Mouse (Mus musculus) bone marrow, adult 2 months (tissue): Measurements from ENCODE around the gene Cckbr. TPM values are rescaled to one million over a fixed set of nuclear protein-coding genes. Genes with fewer than 3 reads are reported as not detected.

ENCODE experiments used
- H3K27ac ChIP-seq: fragments of 200-500 bp; 2 replicates; pipeline ENCODE4 v1.5.1; 2012; ENCODE audit warnings: low read depth, mild to moderate bottlenecking, control low read depth, inconsistent platforms, low read length; ENCODE audit not compliant: control insufficient read depth, poor library complexity, insufficient read depth
- H3K4me1 ChIP-seq: fragments of 200-500 bp; 2 replicates; pipeline ENCODE4 v1.6.1; 2011; ENCODE audit warnings: low read length; ENCODE audit not compliant: control insufficient read depth, insufficient read depth
- H3K4me3 ChIP-seq: fragments of 200-500 bp; replicated peaks from 2 replicates; pipeline ENCODE3; 2011; ENCODE audit warnings: mild to moderate bottlenecking, low read depth, low read length, control low read depth; ENCODE audit not compliant: control insufficient read depth
- CTCF ChIP-seq: fragments of 200-500 bp; IDR thresholded peaks from 2 replicates; pipeline ENCODE4 v1.5.1; 2011; ENCODE audit warnings: low read length, control low read depth; ENCODE audit not compliant: control insufficient read depth, insufficient read depth
- POLR2A ChIP-seq: fragments of 200-500 bp; IDR thresholded peaks from 2 replicates; pipeline ENCODE4 v1.6.1; 2011; ENCODE audit warnings: low read depth, mild to moderate bottlenecking, control low read depth, low read length, borderline replicate concordance; ENCODE audit not compliant: control insufficient read depth
- WGBS: fragments of 180-500 bp; shearing (Covaris S2); methylation state at CpG from one replicate; pipeline ENCODE4 v1.1.7; 2018; 5-methylcytosine and 5-hydroxymethylcytosine counted together
- polyA plus RNA-seq: library from polyadenylated mRNA; stranded (reverse); fragments of >200 nt; gene quantifications from 2 replicates; pipeline ENCODE4 v1.2.4, GENCODE M21; 2011; ENCODE audit warnings: low replicate concordance; ENCODE audit not compliant: missing spikeins, insufficient read depth, insufficient read length

The Cckbr gene
- polyA plus RNA-seq, 1 experiment: not detected

DNA sequence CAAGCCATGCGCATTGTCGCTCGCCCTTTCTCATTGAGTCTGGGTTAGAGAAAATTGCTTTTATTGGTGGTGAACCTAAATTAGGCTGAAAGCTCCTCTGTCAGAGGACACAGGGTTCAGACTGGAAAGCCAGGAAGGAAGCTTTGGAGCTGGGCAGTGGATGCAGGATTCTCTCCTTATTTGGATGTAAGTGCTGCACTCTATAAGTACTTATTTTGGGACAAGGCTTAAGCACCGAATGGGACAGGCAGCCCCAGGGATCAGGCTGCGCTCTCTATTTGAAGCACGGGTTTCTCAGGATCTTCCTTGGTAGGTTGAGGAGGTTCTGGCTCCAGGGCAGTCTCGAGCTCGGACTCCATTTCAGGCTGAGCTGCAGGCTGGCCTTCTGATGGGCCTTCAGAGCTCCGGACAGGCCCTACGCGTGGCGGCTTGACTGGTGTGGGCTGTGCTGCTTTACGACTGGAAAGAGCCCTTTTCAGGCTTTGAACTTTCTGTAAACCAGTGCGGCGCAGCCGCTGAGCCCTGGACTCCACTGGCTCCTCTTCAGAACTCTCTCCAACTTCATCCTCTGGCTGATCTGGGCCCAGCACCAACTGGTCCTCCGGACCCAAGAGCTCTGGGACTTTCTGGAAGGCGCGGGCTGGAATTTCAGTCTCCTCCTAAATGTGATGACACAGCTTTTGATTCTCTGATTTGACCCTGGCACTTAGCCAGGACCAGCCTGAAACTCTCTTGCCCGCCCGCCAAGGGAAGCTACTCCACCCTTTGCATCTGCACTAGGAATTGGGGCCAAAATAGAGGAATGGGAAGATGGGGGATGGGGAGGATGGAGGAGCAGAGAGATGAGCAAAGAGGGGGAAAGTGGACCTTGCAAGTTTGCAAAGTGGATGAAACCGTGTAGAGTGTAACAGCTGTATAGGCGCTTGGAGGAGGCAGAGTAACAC lies 55.3 kb downstream of the Cckbr start:
- 81% methylated on average over 23 of the region's 23 CpGs for WGBS
- TF ChIP-seq POLR2A (no peak), CTCF (no peak)
- Histone ChIP-seq H3K4me1 (no peaks in the 10 kb centered on the region), H3K4me3 (no peak overlapping the region), H3K27ac (no peak overlapping the region)

DNA sequence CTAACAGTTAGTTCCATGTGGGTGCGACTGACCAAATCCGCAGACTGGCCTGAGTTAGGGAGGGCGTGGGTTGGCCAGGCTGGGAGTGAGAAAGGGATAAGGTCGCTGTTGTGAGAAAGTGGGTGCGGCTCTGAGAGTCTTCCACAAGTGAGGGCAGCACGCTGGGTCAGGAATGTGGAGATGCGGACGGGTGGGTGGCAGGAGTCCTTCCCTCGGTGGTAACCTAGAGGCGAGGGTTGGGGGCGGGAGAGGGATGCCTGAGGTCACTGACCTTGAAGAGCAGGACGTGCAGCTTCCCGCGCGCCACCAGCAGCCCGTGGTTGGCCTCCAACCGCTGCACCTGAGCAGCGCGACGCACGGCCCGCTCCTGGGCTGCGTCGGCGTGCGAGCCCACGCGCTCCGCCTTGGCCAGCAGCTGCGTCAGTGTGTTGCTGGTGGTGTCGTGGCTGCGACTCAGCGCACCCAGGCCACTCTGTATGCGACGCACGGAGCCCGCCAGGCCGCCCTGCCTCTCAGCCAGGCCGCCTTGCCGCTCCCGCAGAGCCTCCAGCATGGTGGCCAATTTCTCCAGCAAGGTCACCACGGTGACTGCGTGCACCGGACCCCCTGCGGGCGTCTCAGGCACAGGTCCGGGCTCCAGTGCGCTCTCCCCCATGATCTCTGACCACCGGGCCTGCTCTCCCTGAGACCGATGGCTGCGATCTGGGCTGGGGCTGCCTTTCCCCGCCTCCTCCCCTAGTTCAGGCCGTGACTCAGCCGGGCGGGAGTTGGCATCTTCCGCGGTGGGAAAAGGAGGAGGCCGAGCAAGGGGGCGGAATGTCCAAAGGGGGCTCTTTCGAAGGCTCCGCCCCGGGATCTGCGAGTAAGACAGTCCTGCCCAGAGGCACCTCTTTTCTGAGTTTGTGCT lies 56.2 kb downstream of the Cckbr start, which contains the start of gene Cavin3:
Cavin3 (minus strand) TSS at position 796 of the 907 bp plus-strand sequence.
- WGBS: 9% methylated on average over 63 of the region's 63 CpGs
- TF ChIP-seq POLR2A (no peak), CTCF (no peak)
- no peaks in the 10 kb centered on the region; the same call in 1 of the 2 replicates for H3K4me1 ChIP-seq
- no peak within 1 kb of the TSS for H3K4me3 ChIP-seq
- no peak within 1 kb of the TSS; the same call in 1 of the 2 replicates for H3K27ac ChIP-seq

DNA sequence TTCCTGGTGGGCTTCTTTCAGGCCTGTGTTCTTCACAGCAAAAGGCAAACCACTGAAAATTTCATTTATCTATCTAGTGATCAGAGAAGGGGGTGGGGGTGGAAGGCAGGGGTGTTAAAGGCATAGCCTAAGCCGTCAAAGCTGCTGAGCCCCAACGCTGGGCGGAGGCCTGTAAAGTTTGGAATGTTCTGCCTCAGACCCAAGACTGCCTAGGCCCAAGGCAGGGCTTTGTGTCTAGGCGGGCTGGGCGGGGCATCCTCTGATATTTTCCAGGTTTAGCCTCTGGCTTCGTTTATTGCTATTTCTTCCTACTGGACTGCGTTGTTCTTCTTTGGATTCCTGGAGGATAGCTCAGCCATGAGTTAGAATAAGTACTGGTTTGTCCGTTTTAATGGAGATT lies 56.9 kb downstream of the Cckbr start:
- Histone ChIP-seq H3K27ac (no peak overlapping the region), H3K4me1 (no peaks in the 10 kb centered on the region; the same call in 1 of the 2 replicates), H3K4me3 (no peak overlapping the region)
- WGBS: 64% methylated on average over 8 of the region's 8 CpGs
- no peak for TF ChIP-seq POLR2A
- TF ChIP-seq CTCF: no peak

DNA sequence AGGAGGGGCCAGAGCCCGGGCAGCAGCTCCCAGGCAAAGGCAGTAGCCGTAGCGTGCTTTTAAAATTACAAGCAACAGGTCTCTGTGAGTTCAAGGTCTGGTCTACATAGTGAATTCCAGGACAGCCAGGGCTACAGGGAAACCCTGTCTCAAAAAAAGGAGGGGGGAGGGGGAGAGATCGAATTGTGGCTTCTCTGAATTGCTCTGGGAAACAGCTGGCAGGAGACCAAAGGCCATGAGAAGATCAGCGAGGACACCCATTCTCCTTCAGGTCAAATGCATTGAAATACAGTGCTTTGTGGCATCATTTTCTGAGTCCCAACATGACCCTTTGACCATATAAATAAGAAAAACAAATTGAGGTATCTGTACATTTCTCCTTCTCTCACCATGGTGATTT lies 59.5 kb downstream of the Cckbr start:
- TF ChIP-seq POLR2A (no peak), CTCF (no peak)
- Histone ChIP-seq H3K4me3 (no peak overlapping the region), H3K27ac (no peak overlapping the region), H3K4me1 (no peaks in the 10 kb centered on the region; the same call in 1 of the 2 replicates)
- 71% methylated on average over 5 of the region's 5 CpGs for WGBS

DNA sequence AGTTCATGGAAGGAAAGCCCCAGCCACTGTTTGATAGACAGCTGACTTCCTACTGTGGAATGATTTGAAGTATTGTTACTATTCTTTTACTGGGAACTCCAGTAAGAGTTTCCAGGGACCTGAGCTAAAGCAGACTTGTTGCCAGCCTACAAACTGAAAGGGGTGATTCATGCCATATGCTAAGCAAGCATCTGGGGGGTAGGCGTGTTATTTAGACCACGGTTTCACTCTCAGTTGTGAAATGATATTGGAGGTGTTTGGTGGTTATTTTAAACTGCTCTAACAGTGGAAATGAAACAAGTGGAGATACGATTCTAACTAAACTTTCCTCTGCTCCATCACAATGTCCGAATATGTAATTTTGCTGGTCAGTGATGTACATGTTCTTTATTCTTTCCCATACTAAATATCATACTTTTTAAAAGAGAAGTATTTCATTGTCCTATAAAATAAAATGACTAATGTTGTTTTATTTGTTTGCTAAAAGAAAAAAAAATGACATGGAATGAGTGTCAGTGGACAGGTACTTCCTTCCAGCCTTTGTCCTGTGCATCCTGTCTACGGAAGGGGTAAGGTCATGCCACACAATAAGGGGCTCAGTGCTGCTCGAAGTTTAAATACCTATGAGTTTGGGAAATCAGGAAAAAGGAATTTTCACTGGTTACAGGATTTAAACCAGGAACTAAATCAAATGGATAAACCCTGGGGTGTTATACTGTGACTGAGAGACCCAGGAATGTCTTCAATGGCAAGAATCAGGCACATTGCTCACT lies 61.8 kb downstream of the Cckbr start:
- no peak overlapping the region for H3K4me3 ChIP-seq
- no peak for TF ChIP-seq CTCF
- TF ChIP-seq POLR2A: no peak
- no peaks in the 10 kb centered on the region; the same call in 1 of the 2 replicates for H3K4me1 ChIP-seq
- no peak overlapping the region for H3K27ac ChIP-seq
- 62% methylated on average over 6 of the region's 6 CpGs for WGBS

DNA sequence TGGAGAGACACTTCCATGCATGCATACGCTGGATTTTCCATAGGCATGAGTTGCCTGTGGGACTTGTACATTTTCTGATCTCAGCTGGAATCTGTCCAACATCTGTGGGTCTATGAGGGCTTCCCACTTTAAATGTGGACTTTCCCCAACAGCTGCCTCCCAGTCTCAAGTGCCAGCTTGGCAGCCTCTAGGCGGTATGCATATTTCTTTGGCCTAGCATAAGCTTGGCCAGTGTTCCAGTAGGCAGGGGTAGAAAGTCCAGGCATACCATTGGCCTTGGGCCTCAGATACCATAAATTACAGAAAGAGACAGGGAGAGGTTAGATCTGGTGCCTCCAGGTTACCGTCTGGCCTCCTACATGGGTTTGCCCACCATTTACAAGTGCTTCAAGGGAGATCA lies 72.3 kb downstream of the Cckbr start:
- Histone ChIP-seq H3K4me1 (no peaks in the 10 kb centered on the region), H3K4me3 (no peak overlapping the region), H3K27ac (no peak overlapping the region)
- TF ChIP-seq POLR2A (no peak), CTCF (no peak)
- 84% methylated on average over 3 of the region's 3 CpGs for WGBS

DNA sequence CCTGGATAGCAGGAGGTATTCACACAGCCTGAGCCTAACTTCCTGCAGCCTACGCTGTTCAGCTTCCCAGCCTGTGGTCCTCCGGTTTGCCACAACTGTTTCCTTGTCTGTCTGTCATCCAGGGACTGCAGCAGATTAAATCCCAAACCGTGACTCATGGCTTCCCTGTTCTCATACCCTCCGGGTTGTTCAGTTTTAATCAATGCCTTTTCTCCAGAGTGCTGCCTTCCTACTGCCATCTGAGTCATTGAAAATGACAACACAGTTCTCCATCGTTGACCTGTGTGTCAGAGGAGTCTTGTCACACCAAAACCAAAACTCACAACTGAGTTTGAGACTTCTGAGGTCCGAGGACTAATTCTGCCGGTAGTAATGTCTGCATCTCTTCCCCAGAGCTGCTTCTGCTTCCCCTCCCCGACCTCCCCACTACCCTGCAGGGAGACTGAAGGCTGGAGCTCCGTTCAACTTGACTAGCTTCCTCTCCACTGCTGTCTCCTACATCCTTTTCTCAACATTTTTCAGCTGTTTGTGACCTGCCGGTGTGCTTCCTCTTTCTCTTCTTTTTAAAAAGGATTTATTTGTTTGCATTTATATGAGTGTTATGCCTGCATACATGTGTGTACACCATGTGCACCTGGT lies 73.4 kb downstream of the Cckbr start:
- 4% methylated on average over 10 of the region's 10 CpGs for WGBS
- H3K4me3 ChIP-seq: no peak overlapping the region
- no peak overlapping the region for H3K27ac ChIP-seq
- no peak for TF ChIP-seq POLR2A
- TF ChIP-seq CTCF: no peak
- H3K4me1 ChIP-seq: no peaks in the 10 kb centered on the region
